Mouse (Mus musculus) olfactory bulb, adult 2 months (tissue): ENCODE data around the gene 1110025L11Rik. TPM values are rescaled to one million over a fixed set of nuclear protein-coding genes. Genes with fewer than 3 reads are reported as not detected.
"Not testable (repeated sequence)": the region's sequence is repeated elsewhere in the genome, so short reads cannot be mapped to it uniquely, and the experiment has no call there.

Experiments used
- H3K27ac ChIP-seq: fragments of 200-500 bp; 2 replicates; pipeline ENCODE4 v1.5.1; 2012; ENCODE audit warnings: low read depth, low read length; ENCODE audit not compliant: insufficient read depth
- H3K4me1 ChIP-seq: fragments of 200-500 bp; 2 replicates; pipeline ENCODE4 v1.6.1; 2012; ENCODE audit warnings: low read length; ENCODE audit not compliant: control insufficient read depth, insufficient read depth
- H3K4me3 ChIP-seq: fragments of 200-500 bp; 2 replicates; pipeline ENCODE4 v1.5.1; 2012; ENCODE audit warnings: mild to moderate bottlenecking, low read depth, low read length, moderate library complexity; ENCODE audit not compliant: insufficient read depth
- CTCF ChIP-seq: fragments of 200-500 bp; IDR thresholded peaks from 2 replicates; pipeline ENCODE4 v1.5.1; 2012; ENCODE audit warnings: low read depth, mild to moderate bottlenecking, low read length, moderate library complexity; ENCODE audit not compliant: insufficient read depth
- POLR2A ChIP-seq: fragments of 200-500 bp; IDR thresholded peaks from 2 replicates; pipeline ENCODE4 v1.6.1; 2012; ENCODE audit warnings: mild to moderate bottlenecking, low read depth, low read length, moderate library complexity; ENCODE audit not compliant: insufficient read depth
- WGBS: fragments of 180-500 bp; shearing (Covaris S2); methylation state at CpG from one replicate; pipeline ENCODE4 v1.1.7; 2018; 5-methylcytosine and 5-hydroxymethylcytosine counted together
- polyA plus RNA-seq: library from polyadenylated mRNA; stranded (reverse); fragments of >200 nt; gene quantifications from 2 replicates; pipeline ENCODE4 v1.2.4, GENCODE M21; 2012; ENCODE audit warnings: low replicate concordance; ENCODE audit not compliant: missing spikeins, insufficient read depth, insufficient read length

1110025L11Rik gene
- not detected in 2 replicates for polyA plus RNA-seq

GRCm38 (mm10) chr16:89063902-89064301, at the start of gene 1110025L11Rik:
TSS of gene 1110025L11Rik (minus strand) at chr16:89064002.
- not testable (repeated sequence) for H3K4me1 ChIP-seq, H3K27ac ChIP-seq, H3K4me3 ChIP-seq
- no CpG with 5 or more reads among the region's 2 CpGs for WGBS

- H3K4me1 ChIP-seq, H3K4me3 ChIP-seq, H3K27ac ChIP-seq: not testable (repeated sequence)
- 91% methylated on average over 2 of the region's 2 CpGs for WGBS
Measured at GRCm38 (mm10) chr16:89071041-89071440, 7.2 kb upstream of the 1110025L11Rik start.

- H3K4me1 ChIP-seq = no peaks in the 10 kb centered on the region
- no peak within 1 kb of the TSS for H3K27ac ChIP-seq
- H3K4me3 ChIP-seq = no peak within 1 kb of the TSS
- TF ChIP-seq POLR2A = no peak
- no peak for TF ChIP-seq CTCF
- WGBS = 85% methylated on average over 3 of the region's 3 CpGs
Measured at GRCm38 (mm10) chr16:89047783-89048182, 16.0 kb downstream of the 1110025L11Rik start, which contains the start of gene Krtap6-5. TSS of gene Krtap6-5 (minus strand) at chr16:89047883.

- not testable (repeated sequence) for H3K4me1 ChIP-seq, H3K27ac ChIP-seq, H3K4me3 ChIP-seq
- 90% methylated on average over 2 of the region's 4 CpGs for WGBS
Measured at GRCm38 (mm10) chr16:89041372-89041771, 22.4 kb downstream of the 1110025L11Rik start, which contains the start of gene Gm10228. TSS of gene Gm10228 (minus strand) at chr16:89041472.

GRCm38 (mm10) chr16:89031399-89031798, 32.4 kb downstream of the 1110025L11Rik start, which contains the start of gene Krtap6-1:
TSS of gene Krtap6-1 (plus strand) at chr16:89031699.
- H3K4me3 ChIP-seq, H3K4me1 ChIP-seq, H3K27ac ChIP-seq: not testable (repeated sequence)
- WGBS = 93% methylated on average over 3 of the region's 3 CpGs

GRCm38 (mm10) chr16:89014984-89015383, 48.8 kb downstream of the 1110025L11Rik start, which contains the start of gene Gm10229:
TSS of gene Gm10229 (plus strand) at chr16:89015284.
- H3K4me3 ChIP-seq, H3K4me1 ChIP-seq, H3K27ac ChIP-seq: not testable (repeated sequence)
- 89% methylated on average over 3 of the region's 3 CpGs for WGBS

- no peaks in the 10 kb centered on the region for H3K4me1 ChIP-seq
- TF ChIP-seq POLR2A = no peak
- TF ChIP-seq CTCF = no peak
- no peak overlapping the region for H3K4me3 ChIP-seq
- no peak overlapping the region for H3K27ac ChIP-seq
- 97% methylated on average over 3 of the region's 3 CpGs for WGBS
Measured at GRCm38 (mm10) chr16:89013973-89014372, 49.8 kb downstream of the 1110025L11Rik start.

Other genes starting within 250 kb of the 1110025L11Rik start
- gene Krtap15, start 243.8 kb downstream of the 1110025L11Rik start, polyA plus RNA-seq = not detected in 2 replicates
- gene Krtap14, start 237.9 kb downstream of the 1110025L11Rik start, polyA plus RNA-seq = not detected in 2 replicates
- gene Krtap19-1, start 194.6 kb downstream of the 1110025L11Rik start, polyA plus RNA-seq = not detected in 2 replicates
- gene Krtap19-2, start 189.7 kb downstream of the 1110025L11Rik start, polyA plus RNA-seq = not detected in 2 replicates
- gene Krtap19-3, start 186.0 kb downstream of the 1110025L11Rik start, polyA plus RNA-seq = not detected in 2 replicates
- not detected in 2 replicates for gene Krtap19-4, start 178.9 kb downstream of the 1110025L11Rik start, polyA plus RNA-seq
- not detected in 2 replicates for gene Krtap19-5, start 167.5 kb downstream of the 1110025L11Rik start, polyA plus RNA-seq
- gene Krtap19-9b, start 131.7 kb downstream of the 1110025L11Rik start, polyA plus RNA-seq = not detected in 2 replicates
- not detected in 2 replicates for gene Krtap16-3, start 101.1 kb downstream of the 1110025L11Rik start, polyA plus RNA-seq
- not detected in 2 replicates for gene Krtap22-2, start 53.2 kb downstream of the 1110025L11Rik start, polyA plus RNA-seq
- gene Gm10229, start 48.7 kb downstream of the 1110025L11Rik start, polyA plus RNA-seq = not detected in 2 replicates
- gene Krtap6-1, start 32.3 kb downstream of the 1110025L11Rik start, polyA plus RNA-seq = not detected in 2 replicates
- gene Gm10228, start 22.5 kb downstream of the 1110025L11Rik start, polyA plus RNA-seq = not detected in 2 replicates
- gene Krtap6-5, start 16.1 kb downstream of the 1110025L11Rik start, polyA plus RNA-seq = not detected in 2 replicates
- gene Krtap6-3, start 20.0 kb upstream of the 1110025L11Rik start, polyA plus RNA-seq = not detected in 2 replicates
- gene Gm6358, start 76.8 kb upstream of the 1110025L11Rik start, polyA plus RNA-seq = not detected in 2 replicates
- gene Gm10061, start 87.1 kb upstream of the 1110025L11Rik start, polyA plus RNA-seq = not detected in 2 replicates
- gene Gm9789, start 94.0 kb upstream of the 1110025L11Rik start, polyA plus RNA-seq = not detected in 2 replicates
- gene Gm7735, start 105.5 kb upstream of the 1110025L11Rik start, polyA plus RNA-seq = not detected in 2 replicates
- gene 1110057P08Rik, start 110.7 kb upstream of the 1110025L11Rik start, polyA plus RNA-seq = not detected in 2 replicates
- gene Krtap20-2, start 141.9 kb upstream of the 1110025L11Rik start, polyA plus RNA-seq = not detected in 2 replicates